Mouse (Mus musculus) liver, postnatal 0 days (tissue): ENCODE data around the gene Cldn14. TPM values are rescaled to one million over a fixed set of nuclear protein-coding genes. Genes with fewer than 3 reads are reported as not detected.

Experiments used
- ATAC-seq: fragments of 200-750 bp; cut with Nextera tagmentation; 2 replicates; pipeline ENCODE4 v1.8.0; 2017; ENCODE audit warnings: mild to moderate bottlenecking, moderate library complexity
- DNase-seq: peaks from one replicate; pipeline ENCODE4 v3.0.0-alpha.2; 2016
- H3K27ac ChIP-seq: fragments of 300-500 bp; sonication (generic); 2 replicates; pipeline ENCODE4 v1.5.1; 2014; ENCODE audit warnings: antibody characterized with exemption, moderate library complexity, mild to moderate bottlenecking, low read depth
- H3K27me3 ChIP-seq: fragments of 300-500 bp; sonication (generic); 2 replicates; pipeline ENCODE4 v1.6.1; 2014; ENCODE audit warnings: low read length, control low read depth, mixed read lengths; ENCODE audit not compliant: insufficient read depth
- H3K36me3 ChIP-seq: fragments of 300-500 bp; sonication (generic); replicated peaks from 2 replicates; pipeline ENCODE4 v1.6.1; 2014; ENCODE audit warnings: mild to moderate bottlenecking, control low read depth, low read length, moderate library complexity, mixed read lengths; ENCODE audit not compliant: insufficient read depth
- H3K4me1 ChIP-seq: fragments of 300-500 bp; sonication (generic); 2 replicates; pipeline ENCODE4 v1.6.1; 2014; ENCODE audit warnings: antibody characterized with exemption, mild to moderate bottlenecking, control low read depth; ENCODE audit not compliant: insufficient read depth
- H3K4me2 ChIP-seq: fragments of 300-500 bp; sonication (generic); 2 replicates; pipeline ENCODE4 v1.6.1; 2014; ENCODE audit warnings: low read depth, mild to moderate bottlenecking, low read length, moderate library complexity, mixed read lengths
- H3K4me3 ChIP-seq: fragments of 300-500 bp; sonication (generic); 2 replicates; pipeline ENCODE4 v1.5.1; 2014; ENCODE audit warnings: low read depth, low read length
- H3K9ac ChIP-seq: fragments of 300-500 bp; sonication (generic); replicated peaks from 2 replicates; pipeline ENCODE4 v1.6.1; 2014; ENCODE audit warnings: mild to moderate bottlenecking, moderate library complexity
- H3K9me3 ChIP-seq: fragments of 300-500 bp; sonication (generic); 2 replicates; pipeline ENCODE4 v1.6.1; 2016; ENCODE audit warnings: mild to moderate bottlenecking, control low read depth, low read length, mixed read lengths
- CTCF ChIP-seq: sonication (generic); IDR thresholded peaks from 2 replicates; pipeline ENCODE4 v1.5.1; 2016; ENCODE audit warnings: antibody characterized with exemption, low read depth
- EP300 ChIP-seq: IDR thresholded peaks from 2 replicates; pipeline ENCODE4 v1.6.1; 2016; ENCODE audit warnings: antibody characterized with exemption, low read depth, mild to moderate bottlenecking
- WGBS: fragments of 180-500 bp; shearing (Covaris S2); extraction: QIAGEN DNeasy Blood & Tissue Kit; methylation state at CpG from one replicate; pipeline ENCODE4 v1.1.7; 2014; ENCODE audit not compliant: insufficient replicate concordance; 5-methylcytosine and 5-hydroxymethylcytosine counted together
- polyA plus RNA-seq: library from polyadenylated mRNA; unstranded; fragments of >200 nt; fragmentation: Nextera tagmentation; extraction: Ambion mirVana; gene quantifications from 2 replicates; pipeline ENCODE4 v1.2.1, GENCODE M21; 2015

Gene Cldn14
- polyA plus RNA-seq, 1 experiment from 2014 or later = 8.6 TPM

GRCm38 (mm10) chr16:93922835-93923389 lies 85.7 kb downstream of the Cldn14 start:
- H3K27ac ChIP-seq = no peak overlapping the region
- no peak for DNase-seq
- no peak overlapping the region for H3K4me3 ChIP-seq
- no peaks in the 10 kb centered on the region for H3K27me3 ChIP-seq
- H3K9me3 ChIP-seq = no peaks in the 10 kb centered on the region
- H3K36me3 ChIP-seq = no peaks in the 10 kb centered on the region
- TF ChIP-seq CTCF = no peak
- no peak for TF ChIP-seq EP300
- H3K9ac ChIP-seq = no peak overlapping the region
- no peak overlapping the region for H3K4me2 ChIP-seq
- no peaks in the 10 kb centered on the region; the same call in 1 of the 2 replicates for H3K4me1 ChIP-seq
- WGBS = 66% methylated on average over 5 of the region's 5 CpGs
- no peak for ATAC-seq

GRCm38 (mm10) chr16:93920673-93921072 lies 88.0 kb downstream of the Cldn14 start:
- DNase-seq (no peak), ATAC-seq (no peak)
- Histone ChIP-seq H3K4me2 (no peak overlapping the region), H3K27ac (no peak overlapping the region), H3K27me3 (no peaks in the 10 kb centered on the region), H3K4me3 (no peak overlapping the region), H3K4me1 (no peaks in the 10 kb centered on the region), H3K36me3 (no peaks in the 10 kb centered on the region), H3K9ac (no peak overlapping the region), H3K9me3 (no peaks in the 10 kb centered on the region)
- 65% methylated on average over 4 of the region's 4 CpGs for WGBS
- TF ChIP-seq EP300 = no peak
- no peak for TF ChIP-seq CTCF

- Histone ChIP-seq H3K4me1 (no peaks in the 10 kb centered on the region), H3K4me3 (no peak overlapping the region), H3K36me3 (no peaks in the 10 kb centered on the region), H3K4me2 (no peak overlapping the region), H3K9ac (no peak overlapping the region), H3K27ac (no peak overlapping the region), H3K9me3 (no peaks in the 10 kb centered on the region), H3K27me3 (no peaks in the 10 kb centered on the region)
- TF ChIP-seq CTCF = no peak
- TF ChIP-seq EP300 = no peak
- WGBS = 81% methylated on average over 20 of the region's 20 CpGs
- DNase-seq = no peak
- ATAC-seq = no peak
These were observed 89.4 kb downstream of the Cldn14 start for GRCm38 (mm10) chr16:93919189-93919588.

GRCm38 (mm10) chr16:93918679-93919060 lies 90.0 kb downstream of the Cldn14 start:
- H3K4me2 ChIP-seq = no peak overlapping the region
- no peaks in the 10 kb centered on the region for H3K4me1 ChIP-seq
- no peak overlapping the region for H3K27ac ChIP-seq
- DNase-seq (no peak), ATAC-seq (no peak)
- H3K36me3 ChIP-seq = no peaks in the 10 kb centered on the region
- H3K4me3 ChIP-seq = no peak overlapping the region
- WGBS = 53% methylated on average over 8 of the region's 8 CpGs
- H3K9me3 ChIP-seq = no peaks in the 10 kb centered on the region
- no peaks in the 10 kb centered on the region for H3K27me3 ChIP-seq
- no peak overlapping the region for H3K9ac ChIP-seq
- TF ChIP-seq CTCF (no peak), EP300 (no peak)

DNA sequence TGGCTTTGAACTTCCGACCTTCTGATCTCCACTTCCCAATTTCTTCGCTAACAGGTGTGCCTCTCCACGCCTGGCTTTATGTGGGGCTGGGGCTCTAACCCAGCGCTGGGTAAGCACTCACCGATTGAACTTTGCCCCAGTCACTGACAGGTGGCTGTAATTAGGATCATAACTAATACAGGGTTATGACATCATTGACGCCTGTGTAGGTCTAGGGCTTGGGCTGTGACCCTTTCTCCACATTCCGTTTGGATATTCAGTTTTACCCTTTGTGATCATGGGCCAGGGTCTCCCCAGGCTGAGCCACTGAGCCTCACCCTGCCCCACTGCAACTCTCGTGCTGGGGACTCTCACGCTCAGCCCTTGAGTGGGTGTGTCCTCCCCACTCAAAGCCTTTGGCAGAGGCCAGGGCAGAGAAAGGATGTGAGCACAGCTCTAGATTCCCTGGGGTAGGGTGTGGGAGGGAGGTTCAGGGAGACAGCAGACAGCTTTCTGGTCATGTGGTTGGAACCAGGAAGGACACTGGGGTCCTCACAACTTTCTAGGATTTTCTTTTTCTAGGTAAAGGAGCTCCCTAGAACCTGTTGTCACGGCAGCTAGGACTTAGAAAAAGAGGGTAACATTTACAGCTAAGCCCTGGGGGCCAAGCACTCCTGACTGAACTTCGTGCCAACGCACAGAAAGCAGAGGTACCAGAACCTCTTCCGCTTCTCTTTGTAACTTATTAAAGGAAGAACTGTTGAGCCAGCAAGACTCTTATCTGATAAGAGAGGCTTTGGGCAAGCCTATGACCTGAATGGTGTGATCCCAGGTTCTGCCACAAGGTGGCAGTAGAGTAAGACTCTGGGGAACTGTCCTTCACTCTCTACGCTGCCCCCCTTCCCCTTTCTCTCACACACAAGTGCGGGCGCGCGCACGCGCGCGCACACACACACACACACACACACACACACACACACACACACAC lies 90.6 kb downstream of the Cldn14 start:
- no peaks in the 10 kb centered on the region for H3K36me3 ChIP-seq
- H3K9ac ChIP-seq = no peak overlapping the region
- no peaks in the 10 kb centered on the region for H3K27me3 ChIP-seq
- WGBS = 52% methylated on average over 14 of the region's 22 CpGs
- no peaks in the 10 kb centered on the region; the same call in 1 of the 2 replicates for H3K4me1 ChIP-seq
- H3K9me3 ChIP-seq = no peaks in the 10 kb centered on the region
- H3K4me3 ChIP-seq = no peak overlapping the region
- H3K4me2 ChIP-seq = no peak overlapping the region
- TF ChIP-seq CTCF (peak; percentile 88), EP300 (no peak)
- ATAC-seq (peak; percentile 64), DNase-seq (peak; percentile 90)
- no peak overlapping the region for H3K27ac ChIP-seq

DNA sequence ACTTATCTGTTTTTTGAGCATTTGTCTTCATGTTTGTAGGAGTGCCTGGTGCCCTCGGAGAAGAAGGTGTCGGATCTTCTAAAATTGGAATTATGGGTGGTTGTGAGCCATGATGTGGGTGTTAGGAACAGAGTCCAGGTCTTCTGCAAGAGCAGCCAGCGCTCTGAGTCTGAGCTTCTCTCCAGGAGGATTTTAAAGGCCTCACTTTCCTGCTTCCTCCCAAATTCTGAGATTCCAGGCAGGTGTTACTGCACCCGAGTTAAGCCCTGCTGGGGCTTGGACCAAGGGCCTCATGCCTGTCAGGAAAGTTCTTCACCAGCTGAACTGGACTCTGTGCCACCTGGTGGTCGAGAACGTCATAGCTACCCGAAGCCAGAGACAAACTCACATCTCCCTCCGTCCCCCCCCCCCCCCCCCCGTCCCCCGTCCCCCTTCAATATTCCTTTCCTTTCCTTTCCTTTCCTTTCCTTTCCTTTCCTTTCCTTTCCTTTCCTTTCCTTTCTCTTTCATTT lies 93.2 kb downstream of the Cldn14 start:
- Histone ChIP-seq H3K9ac (no peak overlapping the region), H3K4me2 (no peak overlapping the region), H3K4me3 (no peak overlapping the region), H3K27me3 (no peaks in the 10 kb centered on the region), H3K9me3 (no peaks in the 10 kb centered on the region), H3K4me1 (peaks cover 8% of the 10 kb centered on the region), H3K27ac (no peak overlapping the region), H3K36me3 (no peaks in the 10 kb centered on the region)
- ATAC-seq = no peak
- DNase-seq = peak; percentile 73
- 34% methylated on average over 7 of the region's 10 CpGs for WGBS
- TF ChIP-seq CTCF = peak; percentile 57
- TF ChIP-seq EP300 = no peak
